Mouse (Mus musculus) heart, adult 2 months (tissue): ENCODE measurements at regions not wholly inside any gene's neighbourhood (a gene's known extent, or its start where the extent isn't known, plus 50 kb on each side); places are given as distances from the start of the nearest gene placed in this dataset.

ENCODE experiments used
- DNase-seq, 2 experiments: peaks; one replicate each; pipeline ENCODE4 v3.0.0; 2021
- H3K27ac ChIP-seq: fragments of 200-600 bp; 2 replicates; pipeline ENCODE4 v1.8.1; 2022
- H3K27me3 ChIP-seq: fragments of 200-500 bp; 2 replicates; pipeline ENCODE4 v1.6.1; 2012; ENCODE audit warnings: mild to moderate bottlenecking, low read length, inconsistent platforms, mixed read lengths; ENCODE audit not compliant: control insufficient read depth, insufficient read depth
- H3K36me3 ChIP-seq: fragments of 200-500 bp; 2 replicates; pipeline ENCODE4 v1.6.1; 2012; ENCODE audit warnings: low read length, inconsistent platforms; ENCODE audit not compliant: control insufficient read depth, insufficient read depth
- H3K4me1 ChIP-seq: fragments of 200-500 bp; 2 replicates; pipeline ENCODE4 v1.6.1; 2011; ENCODE audit warnings: low read length; ENCODE audit not compliant: control insufficient read depth, insufficient read depth
- H3K4me3 ChIP-seq: fragments of 200-600 bp; 2 replicates; pipeline ENCODE4 v1.8.1; 2022
- H3K79me2 ChIP-seq: fragments of 200-500 bp; replicated peaks from 2 replicates; pipeline ENCODE4 v1.6.1; 2012; ENCODE audit warnings: mild to moderate bottlenecking, inconsistent platforms, low read length, moderate library complexity, mixed read lengths; ENCODE audit not compliant: control insufficient read depth, insufficient read depth
- H3K9ac ChIP-seq: fragments of 200-500 bp; 2 replicates; pipeline ENCODE4 v1.6.1; 2012; ENCODE audit warnings: low read depth, mild to moderate bottlenecking, control low read depth, inconsistent platforms, low read length, mixed read lengths
- CTCF ChIP-seq: fragments of 200-600 bp; IDR thresholded peaks from 2 replicates; pipeline ENCODE4 v1.8.1; 2022; ENCODE audit warnings: antibody characterized with exemption, mild to moderate bottlenecking, moderate library complexity
- EP300 ChIP-seq: fragments of 200-500 bp; IDR thresholded peaks from 2 replicates; pipeline ENCODE4 v1.6.1; 2011; ENCODE audit warnings: low read depth, low read length, control low read depth; ENCODE audit not compliant: insufficient read depth
- POLR2A ChIP-seq: fragments of 200-500 bp; IDR thresholded peaks from 2 replicates; pipeline ENCODE4 v1.6.1; 2011; ENCODE audit warnings: mild to moderate bottlenecking, low read depth, low read length, control low read depth; ENCODE audit not compliant: insufficient read depth
- WGBS: fragments of 180-500 bp; shearing (Covaris S2); methylation state at CpG from one replicate; pipeline ENCODE4 v1.1.7; 2018; 5-methylcytosine and 5-hydroxymethylcytosine counted together
- intact Hi-C: fragments of 180-260 bp; cut with DNase I; formaldehyde crosslinking; loops from one replicate; pipeline ENCODE4 v1.15.1; 2025

- no peak overlapping the region for H3K27ac ChIP-seq
- no peaks in the 10 kb centered on the region for H3K36me3 ChIP-seq
- no peaks in the 10 kb centered on the region for H3K4me1 ChIP-seq
- no peaks in the 10 kb centered on the region for H3K27me3 ChIP-seq
- intact Hi-C loops, result loop anchor here (10.0 kb wide), 1 partner anchor 1158 kb away; no protein-coding TSS in a partner anchor
- DNase-seq, result no peak
- 91% methylated on average over 2 of the region's 2 CpGs for WGBS
- H3K9ac ChIP-seq, result no peak overlapping the region
- H3K79me2 ChIP-seq, result no peaks in the 10 kb centered on the region
- no peak overlapping the region for H3K4me3 ChIP-seq
- TF ChIP-seq POLR2A (no peak), CTCF (peak; percentile 39)
Measured at GRCm38 (mm10) chr13:82496606-82497005, 713.7 kb downstream of the Cetn3 start.

- intact Hi-C loops, result no loop called here
- no peaks in the 10 kb centered on the region for H3K36me3 ChIP-seq
- H3K27ac ChIP-seq, result no peak overlapping the region
- H3K79me2 ChIP-seq, result no peaks in the 10 kb centered on the region
- H3K27me3 ChIP-seq, result no peaks in the 10 kb centered on the region
- WGBS, result 84% methylated on average over 2 of the region's 2 CpGs
- no peak overlapping the region for H3K4me3 ChIP-seq
- H3K9ac ChIP-seq, result no peak overlapping the region
- no peak for TF ChIP-seq CTCF
- TF ChIP-seq EP300, result no peak
- TF ChIP-seq POLR2A, result no peak
- no peak for DNase-seq
- H3K4me1 ChIP-seq, result no peaks in the 10 kb centered on the region
Measured at GRCm38 (mm10) chr13:82508176-82508575, 725.3 kb downstream of the Cetn3 start.

- 78% methylated on average over 3 of the region's 3 CpGs for WGBS
Measured at GRCm38 (mm10) chr13:82509512-82509911, 726.6 kb downstream of the Cetn3 start.

More at GRCm38 (mm10) chr13:82509512-82509911, 726.6 kb downstream of the Cetn3 start:
- no peaks in the 10 kb centered on the region for H3K27me3 ChIP-seq
- intact Hi-C loops, result no loop called here
- DNase-seq, result no peak
- H3K27ac ChIP-seq, result no peak overlapping the region
- no peak overlapping the region for H3K9ac ChIP-seq
- no peaks in the 10 kb centered on the region for H3K79me2 ChIP-seq
- no peak overlapping the region for H3K4me3 ChIP-seq
- no peaks in the 10 kb centered on the region for H3K36me3 ChIP-seq
- TF ChIP-seq CTCF (no peak), EP300 (no peak), POLR2A (no peak)
- H3K4me1 ChIP-seq, result no peaks in the 10 kb centered on the region
